Mouse (Mus musculus) heart, adult 11 months (tissue): ENCODE results near the gene Ate1.
A peak's percentile ranks its signal among the peaks of the same experiment; 100 is the strongest.
"Not testable (repeated sequence)": the region's sequence is repeated elsewhere in the genome, so short reads cannot be mapped to it uniquely, and the experiment has no call there.

ENCODE experiments used
- DNase-seq: peaks from one replicate; pipeline ENCODE4 v3.0.0; 2022

The Ate1 gene

GRCm38 (mm10) chr7:130520812-130521422 is 748 bp upstream of the Ate1 start:
- DNase-seq: peak; percentile 91

- peak; percentile 100 for DNase-seq
Measured at GRCm38 (mm10) chr7:130519096-130520048, 797 bp downstream of the Ate1 start.

GRCm38 (mm10) chr7:130518213-130519095 is 1.7 kb downstream of the Ate1 start:
- DNase-seq: peak; percentile 89

GRCm38 (mm10) chr7:130510243-130510642 is 9.9 kb downstream of the Ate1 start:
- DNase-seq: no peak

GRCm38 (mm10) chr7:130503006-130503405 is 17.2 kb downstream of the Ate1 start:
- no peak for DNase-seq

- no peak for DNase-seq
Measured at GRCm38 (mm10) chr7:130501499-130501898, 18.7 kb downstream of the Ate1 start.

GRCm38 (mm10) chr7:130493346-130493745 is 26.8 kb downstream of the Ate1 start:
- DNase-seq: no peak

- no peak for DNase-seq
Measured at GRCm38 (mm10) chr7:130492026-130492425, 28.1 kb downstream of the Ate1 start.

- not testable (repeated sequence) for DNase-seq
Measured at GRCm38 (mm10) chr7:130479003-130479402, 41.2 kb downstream of the Ate1 start.

GRCm38 (mm10) chr7:130475970-130476369 is 44.2 kb downstream of the Ate1 start:
- DNase-seq: no peak

- no peak for DNase-seq
Measured at GRCm38 (mm10) chr7:130473881-130474280, 46.3 kb downstream of the Ate1 start.

- no peak for DNase-seq
Measured at GRCm38 (mm10) chr7:130472683-130473082, 47.5 kb downstream of the Ate1 start.

- no peak for DNase-seq
Measured at GRCm38 (mm10) chr7:130471045-130471444, 49.1 kb downstream of the Ate1 start.

- DNase-seq: no peak
Measured at GRCm38 (mm10) chr7:130455587-130456246, 64.5 kb downstream of the Ate1 start.

GRCm38 (mm10) chr7:130454226-130454625 is 65.9 kb downstream of the Ate1 start:
- no peak for DNase-seq

- no peak for DNase-seq
Measured at GRCm38 (mm10) chr7:130435776-130436175, 84.4 kb downstream of the Ate1 start.

- DNase-seq: no peak
Measured at GRCm38 (mm10) chr7:130432141-130432540, 88.0 kb downstream of the Ate1 start.

GRCm38 (mm10) chr7:130426586-130426985 is 93.6 kb downstream of the Ate1 start:
- no peak for DNase-seq

GRCm38 (mm10) chr7:130425991-130426390 is 94.2 kb downstream of the Ate1 start:
- no peak for DNase-seq

- DNase-seq: no peak
Measured at GRCm38 (mm10) chr7:130419961-130420360, 100.2 kb downstream of the Ate1 start.

- DNase-seq: no peak
Measured at GRCm38 (mm10) chr7:130407622-130408021, 112.5 kb downstream of the Ate1 start.

- DNase-seq: no peak
Measured at GRCm38 (mm10) chr7:130403346-130403745, 116.8 kb downstream of the Ate1 start.

- no peak for DNase-seq
Measured at GRCm38 (mm10) chr7:130394697-130395096, 125.5 kb downstream of the Ate1 start.
